Comparison of ENCODE assay signal across 21 mouse cellular contexts in the genomic region with DNA sequence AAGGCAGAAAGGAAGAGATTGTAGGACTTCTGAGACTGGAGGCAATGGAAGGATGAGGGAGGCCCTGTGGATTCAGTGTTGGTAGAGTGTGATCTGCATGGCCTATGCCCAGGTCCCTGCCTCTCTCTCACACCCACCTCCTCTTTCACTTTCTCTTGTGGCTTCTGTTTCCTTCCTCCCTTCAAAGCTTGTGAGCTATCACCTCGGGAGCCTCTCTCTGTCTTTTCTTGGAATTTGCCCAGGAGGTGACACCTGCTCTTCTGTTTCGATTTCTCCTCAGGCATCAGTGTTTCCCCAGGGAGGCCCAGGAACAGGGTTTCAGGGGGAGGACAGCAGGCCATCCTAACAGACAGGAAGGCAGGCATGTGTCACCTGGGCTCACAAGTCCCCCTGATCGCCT. TPM values are rescaled to one million over a fixed set of nuclear protein-coding genes. Genes with fewer than 3 reads are reported as not detected.
DNase-seq lines count a peak whose midpoint lies in the region; ATAC-seq and TF ChIP-seq lines count a peak whose summit lies in the region.
"Had no signal": no experiment of that assay in that cellular context is flagged by ENCODE, and none has a peak within 500 bp of the region (broad histone marks: within the 10 kb centered on the region; RNA-seq: fewer than 3 reads in every experiment).

No protein-coding gene starts in this region.

- H3K4me3 ChIP-seq in G1E (ENCODE audit: low read depth, low read length) = peak overlapping the region; percentile 31; the same call in 1 of the 2 replicates
- peak overlapping the region; percentile 74 for H3K4me3 ChIP-seq in megakaryocyte, embryonic 14.5 days (replicated peaks)
- no peak overlapping the region for H3K4me3 ChIP-seq in kidney, adult 2 months (ENCODE audit: insufficient read depth, low read depth, low read length)
- H3K4me3 ChIP-seq in heart, adult 2 months = no peak overlapping the region
- H3K4me3 ChIP-seq: liver, embryonic 13.5 days; neural tube, embryonic 15.5 days had no signal

- H3K27ac ChIP-seq in kidney, adult 2 months (ENCODE audit: insufficient read depth, low read depth, low read length) = no peak overlapping the region
- H3K27ac ChIP-seq in heart, adult 2 months = no peak overlapping the region
- H3K27ac ChIP-seq: liver, embryonic 13.5 days; neural tube, embryonic 15.5 days had no signal

- H3K4me1 ChIP-seq in G1E (ENCODE audit: insufficient read depth, low read depth, low read length) = peaks cover 77% of the 10 kb centered on the region
- peaks cover 41% of the 10 kb centered on the region for H3K4me1 ChIP-seq in megakaryocyte, embryonic 14.5 days
- H3K4me1 ChIP-seq in kidney, adult 2 months (ENCODE audit: control insufficient read depth, insufficient read depth, low read length) = no peaks in the 10 kb centered on the region
- H3K4me1 ChIP-seq in heart, adult 2 months (ENCODE audit: control insufficient read depth, insufficient read depth, low read length) = peaks cover 15% of the 10 kb centered on the region
- H3K4me1 ChIP-seq: neural tube, embryonic 15.5 days had no signal

- ATAC-seq in G1E (ENCODE audit: extremely low read depth, insufficient number of reproducible peaks, low FRiP score, poor library complexity, severe bottlenecking) = no peak
- ATAC-seq: forebrain, embryonic 14.5 days had no signal

- no peaks in the 10 kb centered on the region for H3K9me3 ChIP-seq in G1E (replicated peaks)
- H3K9me3 ChIP-seq in megakaryocyte, embryonic 14.5 days = no peaks in the 10 kb centered on the region
- H3K9me3 ChIP-seq: liver, embryonic 13.5 days; neural tube, embryonic 15.5 days had no signal

- intact Hi-C loops in heart, adult 2 months (cut with DNase I) = no loop called here

- TF ChIP-seq EP300 in heart, adult 2 months (IDR thresholded peaks at IDR 0.05; ENCODE audit: insufficient read depth, low read depth, low read length) = no peak

- peak; percentile 83 for DNase-seq in CD4-positive helper T cell, adult 2 months (ENCODE audit: low read depth, low spot score)
- DNase-seq in G1E (ENCODE audit: low spot score) (no peak), liver (no peak)
- peak; percentile 41 for DNase-seq in thymus, postnatal 14 days
- DNase-seq in kidney, adult 2 months = no peak
- DNase-seq in heart, adult 2 months = no peak
- DNase-seq: adrenal gland, postnatal 36 days; cerebellum, adult 9-10 months; embryo, embryonic 11 days; heart, adult 18-20 months; heart, postnatal 36 days; kidney, postnatal 14 days; left cerebral cortex, postnatal 4 days; liver, embryonic 13.5 days had no signal

- no peak overlapping the region for H3K9ac ChIP-seq in heart, adult 2 months (ENCODE audit: low read depth, low read length)
- H3K9ac ChIP-seq: liver, embryonic 13.5 days; neural tube, embryonic 15.5 days had no signal

- no peak for TF ChIP-seq CTCF in G1E (IDR thresholded peaks at IDR 0.05; ENCODE audit: low read depth, low read length)
- TF ChIP-seq CTCF in kidney, adult 2 months (conservative IDR thresholded peaks at IDR 0.05; ENCODE audit: insufficient read depth, insufficient read length, low read depth, low read length) = no peak
- TF ChIP-seq CTCF in heart, adult 2 months (IDR thresholded peaks at IDR 0.05) = no peak

- peaks cover 9% of the 10 kb centered on the region for H3K27me3 ChIP-seq in G1E (ENCODE audit: insufficient read depth, low read length)
- H3K27me3 ChIP-seq in megakaryocyte, embryonic 14.5 days (replicated peaks) = peaks cover 97% of the 10 kb centered on the region
- H3K27me3 ChIP-seq in kidney, adult 2 months (replicated peaks; ENCODE audit: control insufficient read depth, insufficient read depth, low read length) = no peaks in the 10 kb centered on the region
- no peaks in the 10 kb centered on the region for H3K27me3 ChIP-seq in heart, adult 2 months (ENCODE audit: control insufficient read depth, insufficient read depth, low read length)
- H3K27me3 ChIP-seq: neural tube, embryonic 15.5 days had no signal

- no peak for TF ChIP-seq POLR2A in kidney, adult 2 months (IDR thresholded peaks at IDR 0.05; ENCODE audit: low read depth, low read length)
- TF ChIP-seq POLR2A in heart, adult 2 months (IDR thresholded peaks at IDR 0.05; ENCODE audit: insufficient read depth, low read depth, low read length) = no peak

- H3K36me3 ChIP-seq in G1E (replicated peaks) = no peaks in the 10 kb centered on the region
- H3K36me3 ChIP-seq in megakaryocyte, embryonic 14.5 days (replicated peaks; ENCODE audit: low read length) = no peaks in the 10 kb centered on the region
- H3K36me3 ChIP-seq in kidney, adult 2 months (ENCODE audit: control insufficient read depth, insufficient read depth, low read length) = no peaks in the 10 kb centered on the region
- H3K36me3 ChIP-seq in heart, adult 2 months (ENCODE audit: control insufficient read depth, insufficient read depth, low read length) = no peaks in the 10 kb centered on the region
- H3K36me3 ChIP-seq: liver, embryonic 13.5 days; neural tube, embryonic 15.5 days had no signal

- 65% methylated on average over 3 of the region's 3 CpGs for WGBS in kidney, adult 2 months
- 45% methylated on average over 3 of the region's 3 CpGs for WGBS in heart, adult 2 months

- H3K79me2 ChIP-seq in heart, adult 2 months (replicated peaks; ENCODE audit: control insufficient read depth, insufficient read depth, low read length) = no peaks in the 10 kb centered on the region

RNA-seq across cellular contexts. Expression of a gene that starts 31.9 kb away (rescaled TPM):
- total RNA-seq in G1E (2014; fragmentation: Nextera tagmentation) (0.75 TPM in 1 of 2 replicates, not detected in the other), G1E (2017) (1.0 and 1.2 TPM in 2 replicates)
- 0.02 and 0.12 TPM in 2 replicates for polyA plus RNA-seq in G1E (2012)
- 0.07 and 0.43 TPM in 2 replicates for polyA plus RNA-seq in megakaryocyte, embryonic 14.5 days (2012; ENCODE audit: insufficient read depth, low replicate concordance)
- 0.56 and 0.67 TPM in 2 replicates for polyA plus RNA-seq in kidney, adult 2 months (2012; rRNA removed)
- under 1 TPM; 0.21 to 0.36 TPM for total RNA-seq in heart, adult 2 months (2021)
- 1.5 TPM in 2 replicates for polyA plus RNA-seq in heart, adult 2 months (2012; rRNA removed)
- polyA plus RNA-seq: forebrain, embryonic 14.5 days; liver, embryonic 13.5 days had no signal

RNA-seq across cellular contexts. Expression of a gene that starts 53.1 kb away (rescaled TPM):
- total RNA-seq in G1E (2014; fragmentation: Nextera tagmentation) (7.2 and 8.0 TPM in 2 replicates), G1E (2017) (8.3 and 10.3 TPM in 2 replicates)
- 4.0 and 4.5 TPM in 2 replicates for polyA plus RNA-seq in G1E (2012)
- polyA plus RNA-seq in megakaryocyte, embryonic 14.5 days (2012; ENCODE audit: insufficient read depth, low replicate concordance) = 1.2 and 6.5 TPM in 2 replicates
- 0.07 and 0.20 TPM in 2 replicates for polyA plus RNA-seq in kidney, adult 2 months (2012; rRNA removed)
- total RNA-seq in heart, adult 2 months (2021) = under 1 TPM; 0.13 to 0.14 TPM
- 0.14 and 0.15 TPM in 2 replicates for polyA plus RNA-seq in heart, adult 2 months (2012; rRNA removed)
- total RNA-seq: gastrocnemius, adult 18-20 months; heart, postnatal 36 days; layer of hippocampus, postnatal 10 days had no signal
- polyA plus RNA-seq: intestine, embryonic 14.5 days; neural tube, embryonic 15.5 days; testis, adult 2 months had no signal

Comparison
In these comparisons a context has a peak if more than half of its experiments do, and no peak if none do; other contexts are left out.
1. DNase-seq: peak in CD4-positive helper T cell, adult 2 months (single experiment) and thymus, postnatal 14 days (single experiment); none in G1E (single experiment), kidney, adult 2 months (single experiment), heart, adult 2 months (0 of 2) and liver (single experiment).
2. H3K4me3 ChIP-seq: peak in G1E (single experiment) and megakaryocyte, embryonic 14.5 days (single experiment); none in kidney, adult 2 months (single experiment) and heart, adult 2 months (single experiment).